ENCODE assay signal across 20 mouse cellular contexts in the genomic region with DNA sequence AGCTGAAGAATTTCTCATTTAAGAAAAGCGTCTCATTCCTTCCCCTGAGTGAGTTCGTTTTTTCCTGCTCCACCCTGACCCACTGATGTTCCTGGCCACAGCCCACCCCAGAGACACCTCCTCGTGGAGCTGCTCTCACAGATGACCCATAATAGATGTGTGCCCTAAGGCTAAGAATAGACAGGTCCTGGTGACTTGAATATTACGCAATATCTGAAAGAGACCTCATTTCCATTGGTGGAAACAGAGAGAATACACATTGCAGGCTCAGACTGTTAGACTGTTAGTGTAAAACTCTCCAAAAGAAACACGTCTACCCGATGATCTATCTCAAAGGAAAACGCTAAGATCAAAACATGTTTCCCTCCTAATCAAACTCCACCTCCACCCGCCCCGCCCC. TPM values are rescaled to one million over a fixed set of nuclear protein-coding genes. Genes with fewer than 3 reads are reported as not detected.
A peak's percentile ranks its signal among the peaks of the same experiment; 100 is the strongest.
DNase-seq lines count a peak whose midpoint lies in the region; ATAC-seq lines count a peak whose summit lies in the region.
"Had no signal": no experiment of that assay in that cellular context is flagged by ENCODE, and none has a peak within 500 bp of the region (broad histone marks: within the 10 kb centered on the region; RNA-seq: fewer than 3 reads in every experiment).

No protein-coding gene starts in this region.

- H3K9ac ChIP-seq in hindbrain, embryonic 12.5 days = no peak overlapping the region
- no peak overlapping the region for H3K9ac ChIP-seq in hindbrain, embryonic 11.5 days (ENCODE audit: low read depth, low read length)
- H3K9ac ChIP-seq in liver, embryonic 16.5 days (ENCODE audit: low read depth, low read length) = no peak overlapping the region
- H3K9ac ChIP-seq in forebrain, embryonic 11.5 days (ENCODE audit: low read length) = no peak overlapping the region
- H3K9ac ChIP-seq: embryonic facial prominence, embryonic 15.5 days; forebrain, embryonic 15.5 days had no signal

- H3K27me3 ChIP-seq in hindbrain, embryonic 12.5 days = no peaks in the 10 kb centered on the region
- H3K27me3 ChIP-seq in hindbrain, embryonic 11.5 days (ENCODE audit: control insufficient read depth, insufficient read depth, low read length) = no peaks in the 10 kb centered on the region
- H3K27me3 ChIP-seq in liver, embryonic 16.5 days (ENCODE audit: control insufficient read depth, insufficient read depth, low read depth, low read length) = no peaks in the 10 kb centered on the region
- no peaks in the 10 kb centered on the region for H3K27me3 ChIP-seq in forebrain, embryonic 11.5 days (ENCODE audit: control insufficient read depth, insufficient read depth, low read length)
- H3K27me3 ChIP-seq: embryonic facial prominence, embryonic 15.5 days; forebrain, embryonic 15.5 days had no signal

- H3K4me1 ChIP-seq in hindbrain, embryonic 12.5 days = peaks cover 17% of the 10 kb centered on the region
- no peaks in the 10 kb centered on the region for H3K4me1 ChIP-seq in hindbrain, embryonic 11.5 days (replicated peaks; ENCODE audit: control insufficient read depth, insufficient read depth, low read length)
- no peaks in the 10 kb centered on the region; the same call in 1 of the 2 replicates for H3K4me1 ChIP-seq in liver, embryonic 16.5 days (ENCODE audit: control insufficient read depth, low read depth, low read length)
- no peaks in the 10 kb centered on the region for H3K4me1 ChIP-seq in forebrain, embryonic 11.5 days (replicated peaks; ENCODE audit: control insufficient read depth, insufficient read depth, low read length)
- H3K4me1 ChIP-seq: embryonic facial prominence, embryonic 15.5 days had no signal

- no peak overlapping the region for H3K4me3 ChIP-seq in hindbrain, embryonic 12.5 days
- no peak overlapping the region for H3K4me3 ChIP-seq in hindbrain, embryonic 11.5 days (ENCODE audit: low read depth, low read length)
- no peak overlapping the region for H3K4me3 ChIP-seq in liver, embryonic 16.5 days (ENCODE audit: low read depth, low read length)
- no peak overlapping the region for H3K4me3 ChIP-seq in forebrain, embryonic 11.5 days (ENCODE audit: low read depth, low read length)
- H3K4me3 ChIP-seq: embryonic facial prominence, embryonic 15.5 days; erythroblast, embryonic 14.5 days; forebrain, embryonic 10.5 days; forebrain, embryonic 15.5 days had no signal

- no peaks in the 10 kb centered on the region for H3K36me3 ChIP-seq in hindbrain, embryonic 12.5 days
- H3K36me3 ChIP-seq in hindbrain, embryonic 11.5 days (ENCODE audit: control insufficient read depth, insufficient read depth, low read length) = no peaks in the 10 kb centered on the region
- H3K36me3 ChIP-seq in liver, embryonic 16.5 days (ENCODE audit: control insufficient read depth, insufficient read depth) = no peaks in the 10 kb centered on the region
- H3K36me3 ChIP-seq in forebrain, embryonic 11.5 days (ENCODE audit: control insufficient read depth, insufficient read depth, low read length) = no peaks in the 10 kb centered on the region
- H3K36me3 ChIP-seq: embryonic facial prominence, embryonic 15.5 days; forebrain, embryonic 10.5 days; forebrain, embryonic 15.5 days had no signal

- no peaks in the 10 kb centered on the region for H3K9me3 ChIP-seq in hindbrain, embryonic 12.5 days (replicated peaks)
- no peaks in the 10 kb centered on the region for H3K9me3 ChIP-seq in hindbrain, embryonic 11.5 days (ENCODE audit: control insufficient read depth, low read length)
- no peaks in the 10 kb centered on the region for H3K9me3 ChIP-seq in liver, embryonic 16.5 days (replicated peaks; ENCODE audit: control insufficient read depth, low read length)
- H3K9me3 ChIP-seq in forebrain, embryonic 11.5 days (ENCODE audit: control insufficient read depth, low read length) = no peaks in the 10 kb centered on the region
- H3K9me3 ChIP-seq: embryonic facial prominence, embryonic 15.5 days; forebrain, embryonic 10.5 days; forebrain, embryonic 15.5 days had no signal

- no peak overlapping the region for H3K27ac ChIP-seq in hindbrain, embryonic 12.5 days
- H3K27ac ChIP-seq in hindbrain, embryonic 11.5 days (ENCODE audit: low read depth, low read length) = no peak overlapping the region
- no peak overlapping the region for H3K27ac ChIP-seq in liver, embryonic 16.5 days (ENCODE audit: low read length)
- no peak overlapping the region for H3K27ac ChIP-seq in forebrain, embryonic 11.5 days (ENCODE audit: low read depth, low read length)
- H3K27ac ChIP-seq: embryonic facial prominence, embryonic 15.5 days; forebrain, embryonic 10.5 days; forebrain, embryonic 15.5 days had no signal

- no peak overlapping the region for H3K4me2 ChIP-seq in hindbrain, embryonic 12.5 days (replicated peaks)
- no peak overlapping the region for H3K4me2 ChIP-seq in hindbrain, embryonic 11.5 days (replicated peaks; ENCODE audit: low read depth, low read length)
- no peak overlapping the region for H3K4me2 ChIP-seq in liver, embryonic 16.5 days (ENCODE audit: low read depth, low read length)
- no peak overlapping the region for H3K4me2 ChIP-seq in forebrain, embryonic 11.5 days (ENCODE audit: low read depth, low read length, severe bottlenecking)
- H3K4me2 ChIP-seq: embryonic facial prominence, embryonic 15.5 days; forebrain, embryonic 15.5 days had no signal

- no peak for DNase-seq in hindbrain, embryonic 11.5 days (ENCODE audit: low spot score)
- DNase-seq in liver = no peak
- no peak for DNase-seq in forebrain, embryonic 11.5 days (ENCODE audit: low spot score)
- DNase-seq in spleen, postnatal 36 days (ENCODE audit: low spot score in 2 of 2) = no peak
- DNase-seq: adrenal gland, adult 2 months; adrenal gland, postnatal 25 days; cerebellum, adult 18-20 months; cerebellum, adult 9-11 months; cerebellum, postnatal 36 days; gastrocnemius, postnatal 36 days; heart, postnatal 10 days; heart, postnatal 4 days had no signal

- WGBS in hindbrain, embryonic 12.5 days = 75% methylated on average over 9 of the region's 9 CpGs
- 73% methylated on average over 9 of the region's 9 CpGs for WGBS in hindbrain, embryonic 11.5 days
- WGBS in liver, embryonic 16.5 days (ENCODE audit: insufficient replicate concordance) = 50% methylated on average over 9 of the region's 9 CpGs
- 77% methylated on average over 9 of the region's 9 CpGs for WGBS in forebrain, embryonic 11.5 days

- 0 out of 2 replicates have a peak, but pooled peaks have one; percentile 29 for ATAC-seq in hindbrain, embryonic 12.5 days (ENCODE audit: low FRiP score)
- ATAC-seq in hindbrain, embryonic 11.5 days (ENCODE audit: low FRiP score) = no peak
- ATAC-seq in liver, embryonic 16.5 days (ENCODE audit: low read depth) = 0 out of 2 replicates have a peak, but pooled peaks have one; percentile 16
- peak; percentile 63 for ATAC-seq in granulocyte monocyte progenitor cell, adult 5-6 weeks (replicated peaks; ENCODE audit: poor library complexity, severe bottlenecking)
- 0 out of 2 replicates have a peak, but pooled peaks have one; percentile 29 for ATAC-seq in megakaryocyte progenitor cell, adult 5-6 weeks (replicated peaks; ENCODE audit: poor library complexity)
- ATAC-seq in forebrain, embryonic 11.5 days (replicated peaks; ENCODE audit: low FRiP score) = no peak
- ATAC-seq: forebrain, embryonic 15.5 days had no signal

RNA-seq across cellular contexts. Expression of a gene that starts 59.2 kb away (rescaled TPM):
- 72.7 and 77.4 TPM in 2 replicates for polyA plus RNA-seq in hindbrain, embryonic 12.5 days (2016; fragmentation: Nextera tagmentation; extraction: Ambion mirVana)
- polyA plus RNA-seq in hindbrain, embryonic 11.5 days (2014; fragmentation: Nextera tagmentation; extraction: Ambion mirVana) = 79.1 and 79.3 TPM in 2 replicates
- polyA plus RNA-seq in liver, embryonic 16.5 days (2015; fragmentation: Nextera tagmentation; extraction: Ambion mirVana) = 19.5 and 20.1 TPM in 2 replicates
- 33.7 and 42.9 TPM in 2 replicates for total RNA-seq in granulocyte monocyte progenitor cell, adult 5-6 weeks (2014; fragmentation: Nextera tagmentation)
- 52.8 and 58.0 TPM in 2 replicates for total RNA-seq in granulocyte monocyte progenitor cell, adult 5-6 weeks (2017)
- total RNA-seq in megakaryocyte progenitor cell, adult 5-6 weeks (2015) = 36.5 and 43.8 TPM in 2 replicates
- 55.3 and 62.6 TPM in 2 replicates for total RNA-seq in megakaryocyte progenitor cell, adult 5-6 weeks (2017)
- 70.6 and 76.9 TPM in 2 replicates for polyA plus RNA-seq in forebrain, embryonic 11.5 days (2014; fragmentation: Nextera tagmentation; extraction: Ambion mirVana)

Comparison
In these comparisons a context has a peak if more than half of its experiments do, and no peak if none do; other contexts are left out.
1. ATAC-seq: peak in hindbrain, embryonic 12.5 days (single experiment), liver, embryonic 16.5 days (single experiment), granulocyte monocyte progenitor cell, adult 5-6 weeks (single experiment) and megakaryocyte progenitor cell, adult 5-6 weeks (single experiment); none in hindbrain, embryonic 11.5 days (single experiment) and forebrain, embryonic 11.5 days (single experiment).